Mouse (Mus musculus): ENCODE measurements around the gene Olfr358. TPM values are rescaled to one million over a fixed set of nuclear protein-coding genes. Genes with fewer than 3 reads are reported as not detected.

The Olfr358 gene
- polyA plus RNA-seq (2012; rRNA removed), result not detected in 2 replicates

DNA sequence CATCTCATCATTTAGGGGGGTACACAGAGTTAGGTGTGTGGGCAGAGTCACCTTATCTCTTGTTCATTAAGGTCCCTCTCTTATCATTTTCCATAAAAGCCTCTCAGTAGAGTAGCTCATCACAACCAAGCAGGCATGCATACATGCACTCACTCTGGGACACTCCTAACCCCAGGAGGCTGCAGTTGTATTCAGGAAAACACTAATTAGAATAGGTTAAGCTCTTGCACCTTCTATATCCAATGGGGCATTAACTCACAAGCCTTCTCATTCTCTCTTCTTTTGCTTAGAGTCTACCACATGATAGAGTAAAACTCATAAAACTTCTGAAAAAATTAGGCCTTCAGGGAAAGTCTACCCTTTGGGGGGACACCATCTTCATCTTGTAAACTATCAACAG lies at the start of gene Olfr358:
Gene Olfr358, minus strand, starts transcription at position 101 of the 400 bp plus-strand sequence.
- no peak for DNase-seq (ENCODE audit: low spot score)

DNA sequence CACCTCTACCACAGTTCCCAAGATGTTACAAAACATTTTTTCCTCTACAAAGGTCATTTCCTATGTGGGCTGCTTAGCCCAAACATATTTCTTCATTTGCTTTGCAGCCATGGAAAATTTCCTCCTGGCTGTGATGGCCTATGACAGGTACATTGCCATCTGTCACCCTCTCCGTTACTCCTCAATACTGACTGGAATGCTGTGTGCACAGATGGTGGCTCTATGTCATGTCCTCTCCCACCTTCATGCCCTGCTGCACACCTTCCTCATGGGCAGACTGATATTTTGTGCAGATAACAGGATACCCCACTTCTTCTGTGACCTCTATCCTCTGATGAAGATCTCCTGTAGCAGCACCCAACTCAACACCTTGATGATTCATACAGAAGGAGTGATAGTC lies 12.1 kb downstream of the Olfr358 start:
- DNase-seq (ENCODE audit: low spot score), result no peak

DNA sequence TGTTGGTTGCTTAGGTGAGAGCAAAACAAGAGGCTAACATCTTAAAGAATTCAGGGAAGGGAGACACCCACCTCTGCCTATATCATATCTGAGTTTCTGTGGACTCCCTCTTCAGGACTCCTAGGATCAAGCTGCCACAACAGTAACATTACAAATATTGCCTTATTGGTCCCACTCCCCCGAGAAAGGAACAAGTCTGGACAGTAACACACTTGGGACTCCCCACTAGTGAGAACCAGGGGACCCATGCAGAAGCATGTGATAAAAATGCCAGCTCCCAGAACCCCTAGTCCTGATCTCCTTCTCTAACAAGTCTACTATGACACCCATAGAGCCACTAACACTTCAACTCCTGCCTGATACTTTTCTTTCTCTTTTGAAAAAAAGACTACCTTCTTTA lies 15.6 kb downstream of the Olfr358 start, which contains the start of gene Olfr357:
Gene Olfr357, plus strand, starts transcription at position 301 of the 400 bp plus-strand sequence.
- DNase-seq (ENCODE audit: low spot score), result no peak

Other genes with a start within 250 kb of the Olfr358 start
- gene Olfr348, start 225.1 kb downstream of the Olfr358 start, polyA plus RNA-seq (2012; rRNA removed), result not detected in 2 replicates
- gene Olfr50, start 218.8 kb downstream of the Olfr358 start, polyA plus RNA-seq (2012; rRNA removed), result not detected in 2 replicates
- gene Olfr3, start 192.3 kb downstream of the Olfr358 start, polyA plus RNA-seq (2012; rRNA removed), result not detected in 2 replicates
- gene Olfr350, start 163.0 kb downstream of the Olfr358 start, polyA plus RNA-seq (2012; rRNA removed), result not detected in 2 replicates
- gene Olfr351, start 146.7 kb downstream of the Olfr358 start, polyA plus RNA-seq (2012; rRNA removed), result not detected in 2 replicates
- gene Olfr352, start 140.9 kb downstream of the Olfr358 start, polyA plus RNA-seq (2012; rRNA removed), result not detected in 2 replicates
- not detected in 2 replicates for gene Olfr353, start 116.4 kb downstream of the Olfr358 start, polyA plus RNA-seq (2012; rRNA removed)
- not detected in 2 replicates for gene Olfr354, start 103.7 kb downstream of the Olfr358 start, polyA plus RNA-seq (2012; rRNA removed)
- gene Olfr355, start 80.4 kb downstream of the Olfr358 start, polyA plus RNA-seq (2012; rRNA removed), result not detected in 2 replicates
- not detected in 2 replicates for gene Olfr356, start 72.2 kb downstream of the Olfr358 start, polyA plus RNA-seq (2012; rRNA removed)
- not detected in 2 replicates for gene Olfr357, start 15.5 kb downstream of the Olfr358 start, polyA plus RNA-seq (2012; rRNA removed)
- not detected in 2 replicates for gene Olfr360, start 56.4 kb upstream of the Olfr358 start, polyA plus RNA-seq (2012; rRNA removed)
- not detected in 2 replicates for gene Olfr361, start 80.0 kb upstream of the Olfr358 start, polyA plus RNA-seq (2012; rRNA removed)
- gene Olfr362, start 108.6 kb upstream of the Olfr358 start, polyA plus RNA-seq (2012; rRNA removed), result not detected in 2 replicates
- gene Olfr364-ps1, start 130.0 kb upstream of the Olfr358 start, polyA plus RNA-seq (2012; rRNA removed), result not detected in 2 replicates
- not detected in 2 replicates for gene Olfr365, start 178.9 kb upstream of the Olfr358 start, polyA plus RNA-seq (2012; rRNA removed)
- gene Olfr366, start 202.2 kb upstream of the Olfr358 start, polyA plus RNA-seq (2012; rRNA removed), result not detected in 2 replicates